Mouse (Mus musculus) small intestine, adult 2 months (tissue): Measurements from ENCODE around the gene Nkg7.

Experiments used
- CTCF ChIP-seq: fragments of 200-500 bp; IDR thresholded peaks from 2 replicates; pipeline ENCODE4 v1.5.1; 2012; ENCODE audit warnings: low read depth, mild to moderate bottlenecking, control low read depth, inconsistent platforms, low read length, moderate library complexity, mixed read lengths; ENCODE audit not compliant: insufficient replicate concordance, insufficient read length; ENCODE audit errors: extremely low read depth
- POLR2A ChIP-seq: fragments of 200-500 bp; IDR thresholded peaks from 2 replicates; pipeline ENCODE4 v1.6.1; 2012; ENCODE audit warnings: low read depth, mild to moderate bottlenecking, control low read depth, inconsistent platforms, low read length, moderate library complexity

GRCm38 (mm10) chr7:43423991-43424625 lies 12.8 kb upstream of the Nkg7 start:
- TF ChIP-seq POLR2A, result no peak
- no peak for TF ChIP-seq CTCF
